Mouse (Mus musculus): ENCODE data around the gene Glrx3. TPM values are rescaled to one million over a fixed set of nuclear protein-coding genes. Genes with fewer than 3 reads are reported as not detected.

Gene Glrx3
- 275 and 279 TPM in 2 replicates for polyA plus RNA-seq (2016; fragmentation: Nextera tagmentation; extraction: Ambion mirVana)

- Histone ChIP-seq H3K4me1 (peaks cover 25% of the 10 kb centered on the region), H3K9me3 (no peaks in the 10 kb centered on the region), H3K4me3 (replicated peaks) (peak within 1 kb of the TSS; percentile 79), H3K4me2 (peak within 1 kb of the TSS; percentile 75), H3K27me3 (no peaks in the 10 kb centered on the region), H3K9ac (peak within 1 kb of the TSS; percentile 89), H3K36me3 (replicated peaks) (peaks cover 3% of the 10 kb centered on the region; the same call in 1 of the 2 replicates), H3K27ac (peak within 1 kb of the TSS; percentile 91)
- under 1% methylated on average over 67 of the region's 69 CpGs for WGBS
- ATAC-seq (ENCODE audit: low FRiP score), result peak; percentile 95
Observed at GRCm38 (mm10) chr7:137437440-137438178, at the start of gene Glrx3. Glrx3 (plus strand) TSS chr7:137437614.

DNA sequence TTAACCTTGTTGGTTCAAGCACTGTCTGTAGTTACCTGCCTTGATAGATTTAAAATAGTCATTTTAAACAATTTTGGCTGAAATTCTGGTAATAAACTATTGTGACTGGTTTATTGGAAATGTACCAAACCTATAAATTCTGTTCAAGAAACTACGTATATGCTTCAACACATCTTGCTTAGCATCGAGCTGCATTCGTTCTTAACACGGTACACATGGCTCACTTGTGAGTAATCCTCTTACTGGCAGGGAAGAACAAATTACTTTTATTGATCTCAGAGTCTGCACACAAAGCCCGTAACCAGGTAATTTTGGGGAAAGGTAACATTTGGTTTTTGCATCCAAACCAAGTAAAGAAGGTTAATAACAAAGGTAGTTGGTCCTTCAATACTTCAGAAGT, 49.6 kb upstream of the Glrx3 start:
- Histone ChIP-seq H3K4me3 (replicated peaks) (no peak overlapping the region), H3K9ac (no peak overlapping the region)

DNA sequence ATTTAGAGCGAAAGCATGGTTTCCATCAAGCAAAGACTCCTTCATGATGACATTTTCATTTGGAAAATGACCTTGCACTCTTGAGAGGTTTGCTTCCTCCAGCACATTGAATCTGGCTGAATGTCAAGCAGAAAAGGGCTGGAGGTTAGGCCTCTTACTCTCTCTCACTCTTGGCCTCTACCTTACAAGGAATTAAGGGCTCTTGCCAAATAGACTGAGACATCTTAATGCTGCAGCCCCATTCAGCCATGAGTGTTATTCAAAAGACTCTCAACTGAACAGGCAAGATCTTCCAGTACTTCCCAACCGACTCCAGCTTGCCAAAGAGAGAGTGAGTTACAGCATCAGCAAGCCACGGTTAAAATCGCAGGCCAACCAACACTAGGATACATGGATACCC, 42.0 kb upstream of the Glrx3 start:
- 86% methylated on average over 4 of the region's 4 CpGs for WGBS
- Histone ChIP-seq H3K36me3 (replicated peaks) (no peaks in the 10 kb centered on the region), H3K4me3 (replicated peaks) (no peak overlapping the region), H3K9ac (no peak overlapping the region), H3K27ac (no peak overlapping the region), H3K9me3 (0 out of 2 replicates have a peak, but pooled peaks cover 4% of the 10 kb centered on the region), H3K4me2 (no peak overlapping the region), H3K27me3 (no peaks in the 10 kb centered on the region), H3K4me1 (no peaks in the 10 kb centered on the region)
- ATAC-seq (ENCODE audit: low FRiP score), result no peak

More for the DNA sequence above, 49.6 kb upstream of the Glrx3 start:
- no peak for ATAC-seq (ENCODE audit: low FRiP score)
- 89% methylated on average over 5 of the region's 5 CpGs for WGBS
- Histone ChIP-seq H3K4me1 (no peaks in the 10 kb centered on the region), H3K4me2 (no peak overlapping the region), H3K36me3 (replicated peaks) (no peaks in the 10 kb centered on the region), H3K27ac (no peak overlapping the region), H3K9me3 (0 out of 2 replicates have a peak, but pooled peaks cover 4% of the 10 kb centered on the region), H3K27me3 (no peaks in the 10 kb centered on the region)

- ATAC-seq (ENCODE audit: low FRiP score), result no peak
- WGBS, result 94% methylated on average over 8 of the region's 8 CpGs
- no peak overlapping the region for H3K4me3 ChIP-seq (replicated peaks)
- H3K27ac ChIP-seq, result no peak overlapping the region
- no peaks in the 10 kb centered on the region for H3K9me3 ChIP-seq
- 0 out of 2 replicates have a peak, but pooled peaks cover 3% of the 10 kb centered on the region for H3K36me3 ChIP-seq (replicated peaks)
- no peak overlapping the region for H3K4me2 ChIP-seq
- H3K9ac ChIP-seq, result no peak overlapping the region
- H3K27me3 ChIP-seq, result no peaks in the 10 kb centered on the region
- no peaks in the 10 kb centered on the region for H3K4me1 ChIP-seq
Observed at GRCm38 (mm10) chr7:137397361-137397910, 40.0 kb upstream of the Glrx3 start.

GRCm38 (mm10) chr7:137398973-137399372, 38.4 kb upstream of the Glrx3 start:
- 91% methylated on average over 4 of the region's 4 CpGs for WGBS
- H3K4me2 ChIP-seq, result no peak overlapping the region
- no peaks in the 10 kb centered on the region for H3K4me1 ChIP-seq
- no peak for ATAC-seq (ENCODE audit: low FRiP score)
- H3K9ac ChIP-seq, result no peak overlapping the region
- no peak overlapping the region for H3K27ac ChIP-seq
- 0 out of 2 replicates have a peak, but pooled peaks cover 3% of the 10 kb centered on the region for H3K36me3 ChIP-seq (replicated peaks)
- no peaks in the 10 kb centered on the region for H3K9me3 ChIP-seq
- no peaks in the 10 kb centered on the region for H3K27me3 ChIP-seq
- no peak overlapping the region for H3K4me3 ChIP-seq (replicated peaks)

DNA sequence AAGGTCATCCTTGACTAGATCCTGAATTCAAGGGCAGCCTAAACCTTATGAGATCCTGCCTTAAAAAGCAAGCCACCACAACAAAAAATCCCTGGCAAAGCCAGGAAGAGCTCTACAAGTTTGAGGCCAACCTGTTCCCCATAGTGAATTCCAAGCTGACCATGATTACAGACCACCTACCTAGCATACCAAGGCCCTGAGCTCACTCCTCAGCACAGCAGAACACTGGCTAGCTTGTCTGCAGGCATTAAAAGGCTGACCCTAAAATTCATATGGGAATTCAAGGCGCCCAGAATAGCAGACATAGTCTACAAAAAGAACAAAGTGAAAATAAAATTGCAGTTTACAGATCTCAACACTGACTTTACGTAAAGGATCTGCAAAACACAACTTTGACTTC, 33.3 kb upstream of the Glrx3 start:
- no peak for ATAC-seq (ENCODE audit: low FRiP score)
- WGBS, result 94% methylated on average over 2 of the region's 2 CpGs

GRCm38 (mm10) chr7:137407428-137408058, 29.9 kb upstream of the Glrx3 start:
- Histone ChIP-seq H3K27me3 (no peaks in the 10 kb centered on the region), H3K9me3 (no peaks in the 10 kb centered on the region), H3K4me2 (no peak overlapping the region), H3K36me3 (replicated peaks) (no peaks in the 10 kb centered on the region), H3K4me3 (replicated peaks) (no peak overlapping the region), H3K27ac (no peak overlapping the region), H3K9ac (no peak overlapping the region), H3K4me1 (peaks cover 5% of the 10 kb centered on the region)
- ATAC-seq (ENCODE audit: low FRiP score), result no peak
- 83% methylated on average over 1 of the region's 1 CpGs for WGBS

More for the DNA sequence above, 33.3 kb upstream of the Glrx3 start:
- Histone ChIP-seq H3K4me3 (replicated peaks) (no peak overlapping the region), H3K4me2 (no peak overlapping the region), H3K36me3 (replicated peaks) (0 out of 2 replicates have a peak, but pooled peaks cover 3% of the 10 kb centered on the region), H3K27ac (no peak overlapping the region), H3K27me3 (no peaks in the 10 kb centered on the region), H3K9me3 (no peaks in the 10 kb centered on the region), H3K9ac (no peak overlapping the region), H3K4me1 (no peaks in the 10 kb centered on the region)

- Histone ChIP-seq H3K4me3 (replicated peaks) (peak within 1 kb of the TSS; percentile 85), H3K27ac (peak within 1 kb of the TSS; percentile 84), H3K9ac (peak within 1 kb of the TSS; percentile 68), H3K4me2 (peak within 1 kb of the TSS; percentile 62), H3K27me3 (no peaks in the 10 kb centered on the region), H3K9me3 (no peaks in the 10 kb centered on the region), H3K4me1 (peaks cover 5% of the 10 kb centered on the region), H3K36me3 (replicated peaks) (no peaks in the 10 kb centered on the region)
- ATAC-seq (ENCODE audit: low FRiP score), result peak; percentile 100
- under 1% methylated on average over 63 of the region's 63 CpGs for WGBS
Observed at GRCm38 (mm10) chr7:137410337-137411197, 26.8 kb upstream of the Glrx3 start, which contains the start of gene 9430038I01Rik. 9430038I01Rik (minus strand) TSS chr7:137410762.

DNA sequence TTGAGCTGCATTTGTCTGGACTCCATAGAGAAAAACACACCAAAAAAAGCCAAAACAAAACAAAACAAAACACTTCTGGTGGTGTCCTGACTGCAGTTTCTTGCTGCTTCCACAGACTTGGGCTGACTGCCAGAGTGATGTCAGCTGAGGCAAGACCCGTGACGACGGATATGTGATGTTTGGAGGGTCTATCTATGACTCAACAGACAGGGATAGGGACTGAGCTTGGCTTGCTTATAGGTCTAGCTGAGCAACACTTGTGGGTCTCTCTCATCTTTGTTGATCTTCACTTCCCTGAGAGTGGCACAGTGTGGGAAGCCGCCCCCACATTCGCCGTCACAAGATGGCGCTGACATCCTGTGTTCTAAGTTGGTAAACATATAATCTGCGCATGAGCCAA, 22.7 kb upstream of the Glrx3 start:
- Histone ChIP-seq H3K4me2 (no peak overlapping the region), H3K27ac (no peak overlapping the region), H3K9me3 (no peaks in the 10 kb centered on the region), H3K9ac (no peak overlapping the region), H3K36me3 (replicated peaks) (no peaks in the 10 kb centered on the region), H3K4me1 (peaks cover 5% of the 10 kb centered on the region), H3K27me3 (no peaks in the 10 kb centered on the region), H3K4me3 (replicated peaks) (no peak overlapping the region)
- ATAC-seq (ENCODE audit: low FRiP score), result no peak
- WGBS, result 91% methylated on average over 8 of the region's 8 CpGs

GRCm38 (mm10) chr7:137420550-137420949, 16.9 kb upstream of the Glrx3 start:
- Histone ChIP-seq H3K27ac (no peak overlapping the region), H3K9ac (no peak overlapping the region), H3K4me3 (replicated peaks) (no peak overlapping the region), H3K36me3 (replicated peaks) (no peaks in the 10 kb centered on the region), H3K4me2 (no peak overlapping the region), H3K4me1 (no peaks in the 10 kb centered on the region), H3K9me3 (no peaks in the 10 kb centered on the region), H3K27me3 (no peaks in the 10 kb centered on the region)
- 95% methylated on average over 2 of the region's 2 CpGs for WGBS
- ATAC-seq (ENCODE audit: low FRiP score), result no peak

GRCm38 (mm10) chr7:137421236-137421635, 16.2 kb upstream of the Glrx3 start:
- Histone ChIP-seq H3K36me3 (replicated peaks) (no peaks in the 10 kb centered on the region), H3K27ac (no peak overlapping the region), H3K4me3 (replicated peaks) (no peak overlapping the region), H3K9ac (no peak overlapping the region), H3K27me3 (no peaks in the 10 kb centered on the region), H3K9me3 (no peaks in the 10 kb centered on the region), H3K4me2 (no peak overlapping the region), H3K4me1 (no peaks in the 10 kb centered on the region)
- no peak for ATAC-seq (ENCODE audit: low FRiP score)
- 95% methylated on average over 4 of the region's 4 CpGs for WGBS

GRCm38 (mm10) chr7:137426693-137427092, 10.7 kb upstream of the Glrx3 start:
- ATAC-seq (ENCODE audit: low FRiP score), result no peak
- Histone ChIP-seq H3K4me2 (no peak overlapping the region), H3K27me3 (peaks cover 4% of the 10 kb centered on the region; the same call in 1 of the 2 replicates), H3K9ac (no peak overlapping the region), H3K4me1 (peaks cover 7% of the 10 kb centered on the region), H3K36me3 (replicated peaks) (no peaks in the 10 kb centered on the region), H3K4me3 (replicated peaks) (no peak overlapping the region), H3K9me3 (no peaks in the 10 kb centered on the region), H3K27ac (no peak overlapping the region)
- WGBS, result 76% methylated on average over 4 of the region's 4 CpGs

Data from forebrain, embryonic 12.5 days (tissue).